In genomic region chr9:31030532-31031413, GRCm38 (mm10) we compare ENCODE assay signal across 8 mouse cellular contexts. TPM values are rescaled to one million over a fixed set of nuclear protein-coding genes. Genes with fewer than 3 reads are reported as not detected.
DNase-seq lines count a peak whose midpoint lies in the region; ATAC-seq and TF ChIP-seq lines count a peak whose summit lies in the region.

TSS of gene Zbtb44 (plus strand) at chr9:31030644.

- H3K4me1 ChIP-seq in neural tube, embryonic 11.5 days (ENCODE audit: control insufficient read depth, insufficient read depth, low read length), result peaks cover 5% of the 10 kb centered on the region; the same call in 1 of the 2 replicates
- no peaks in the 10 kb centered on the region for H3K4me1 ChIP-seq in cerebellum, adult 2 months (ENCODE audit: control insufficient read depth, insufficient read depth, low read length)
- H3K4me1 ChIP-seq in hindbrain, embryonic 16.5 days (ENCODE audit: control insufficient read depth, insufficient read depth, low read depth, low read length), result peaks cover 7% of the 10 kb centered on the region
- 0 out of 2 replicates have a peak, but pooled peaks cover 2% of the 10 kb centered on the region for H3K4me1 ChIP-seq in limb, embryonic 11.5 days (ENCODE audit: control insufficient read depth, insufficient read depth, low read length)
- H3K4me1 ChIP-seq in midbrain, embryonic 14.5 days (ENCODE audit: control insufficient read depth, insufficient read depth, low read length), result peaks cover 15% of the 10 kb centered on the region
- H3K4me1 ChIP-seq in stomach, embryonic 16.5 days (ENCODE audit: control insufficient read depth, insufficient read depth, low read length), result peaks cover 12% of the 10 kb centered on the region

- no peak for TF ChIP-seq POLR2A in cerebellum, adult 2 months (IDR thresholded peaks at IDR 0.05; ENCODE audit: borderline replicate concordance, insufficient read depth, low read length)

- H3K9ac ChIP-seq in neural tube, embryonic 11.5 days (ENCODE audit: low read length), result peak within 1 kb of the TSS; percentile 94
- H3K9ac ChIP-seq in hindbrain, embryonic 16.5 days (ENCODE audit: low read depth, low read length), result peak within 1 kb of the TSS; percentile 97
- H3K9ac ChIP-seq in limb, embryonic 11.5 days (ENCODE audit: low read length), result peak within 1 kb of the TSS; percentile 91
- peak within 1 kb of the TSS; percentile 92 for H3K9ac ChIP-seq in midbrain, embryonic 14.5 days (replicated peaks; ENCODE audit: low read length)
- H3K9ac ChIP-seq in stomach, embryonic 16.5 days (ENCODE audit: low read length), result peak within 1 kb of the TSS; percentile 97

- under 1% methylated on average over 55 of the region's 79 CpGs for WGBS in neural tube, embryonic 11.5 days
- WGBS in cerebellum, adult 2 months, result under 1% methylated on average over 63 of the region's 79 CpGs
- WGBS in hindbrain, embryonic 16.5 days, result under 1% methylated on average over 50 of the region's 79 CpGs
- WGBS in limb, embryonic 11.5 days, result under 1% methylated on average over 57 of the region's 79 CpGs
- under 1% methylated on average over 69 of the region's 79 CpGs for WGBS in midbrain, embryonic 14.5 days
- under 1% methylated on average over 61 of the region's 79 CpGs for WGBS in stomach, embryonic 16.5 days

- H3K27ac ChIP-seq in neural tube, embryonic 11.5 days (ENCODE audit: low read depth, low read length), result peak within 1 kb of the TSS; percentile 97
- H3K27ac ChIP-seq in cerebellum, adult 2 months (ENCODE audit: insufficient read depth, low read length), result peak within 1 kb of the TSS; percentile 84
- peak within 1 kb of the TSS; percentile 95 for H3K27ac ChIP-seq in hindbrain, embryonic 16.5 days (ENCODE audit: low read depth, low read length)
- peak within 1 kb of the TSS; percentile 97 for H3K27ac ChIP-seq in limb, embryonic 11.5 days (replicated peaks; ENCODE audit: low read depth, low read length)
- peak within 1 kb of the TSS; percentile 96 for H3K27ac ChIP-seq in midbrain, embryonic 14.5 days (replicated peaks; ENCODE audit: low read depth, low read length)
- peak within 1 kb of the TSS; percentile 97 for H3K27ac ChIP-seq in stomach, embryonic 16.5 days (ENCODE audit: low read length)

- H3K4me3 ChIP-seq in neural tube, embryonic 11.5 days (ENCODE audit: low read depth, low read length), result peak within 1 kb of the TSS; percentile 92
- H3K4me3 ChIP-seq in cerebellum, adult 2 months (replicated peaks; ENCODE audit: insufficient read depth, low read depth, low read length), result peak within 1 kb of the TSS; percentile 68
- peak within 1 kb of the TSS; percentile 96 for H3K4me3 ChIP-seq in hindbrain, embryonic 16.5 days (ENCODE audit: low read length)
- H3K4me3 ChIP-seq in limb, embryonic 11.5 days (ENCODE audit: low read depth, low read length), result peak within 1 kb of the TSS; percentile 70
- peak within 1 kb of the TSS; percentile 95 for H3K4me3 ChIP-seq in midbrain, embryonic 14.5 days (replicated peaks; ENCODE audit: low read depth, low read length)
- H3K4me3 ChIP-seq in stomach, embryonic 16.5 days (replicated peaks; ENCODE audit: low read length), result peak within 1 kb of the TSS; percentile 91

- no peaks in the 10 kb centered on the region for H3K36me3 ChIP-seq in neural tube, embryonic 11.5 days (ENCODE audit: control insufficient read depth, insufficient read depth, low read length)
- H3K36me3 ChIP-seq in hindbrain, embryonic 16.5 days (ENCODE audit: control insufficient read depth, insufficient read depth, low read length), result no peaks in the 10 kb centered on the region
- no peaks in the 10 kb centered on the region for H3K36me3 ChIP-seq in limb, embryonic 11.5 days (ENCODE audit: control insufficient read depth, insufficient read depth, low read length)
- H3K36me3 ChIP-seq in midbrain, embryonic 14.5 days (ENCODE audit: control insufficient read depth, insufficient read depth, low read length), result no peaks in the 10 kb centered on the region
- no peaks in the 10 kb centered on the region for H3K36me3 ChIP-seq in stomach, embryonic 16.5 days (ENCODE audit: control insufficient read depth, insufficient read depth, low read length)

- peak; percentile 91 for ATAC-seq in neural tube, embryonic 11.5 days (ENCODE audit: insufficient read depth, low FRiP score, low TSS enrichment)
- peak; percentile 91 for ATAC-seq in hindbrain, embryonic 16.5 days
- peak; percentile 91 for ATAC-seq in limb, embryonic 11.5 days (ENCODE audit: insufficient number of reproducible peaks, low FRiP score, low TSS enrichment, low read depth)
- ATAC-seq in midbrain, embryonic 14.5 days (ENCODE audit: low FRiP score, low TSS enrichment), result peak; percentile 90
- ATAC-seq in stomach, embryonic 16.5 days (ENCODE audit: insufficient read depth, low FRiP score), result peak; percentile 88

- no peak for DNase-seq in neural tube, embryonic 11.5 days (ENCODE audit: low spot score)
- no peak for DNase-seq in neural tube, embryonic 10.5 days (ENCODE audit: extremely low spot score, low spot score)
- no peak for DNase-seq in cerebellum, adult 2 months
- DNase-seq in frontal cortex, postnatal 10 days (ENCODE audit: low spot score in 2 of 2), result peak; percentile 54 to 70
- no peak for DNase-seq in limb, embryonic 11.5 days (ENCODE audit: low spot score)
- DNase-seq in midbrain, embryonic 14.5 days, result peak; percentile 49

- no peaks in the 10 kb centered on the region for H3K9me3 ChIP-seq in neural tube, embryonic 11.5 days (ENCODE audit: control insufficient read depth, low read length)
- no peaks in the 10 kb centered on the region for H3K9me3 ChIP-seq in hindbrain, embryonic 16.5 days (ENCODE audit: control insufficient read depth, low read length)
- H3K9me3 ChIP-seq in limb, embryonic 11.5 days (ENCODE audit: control insufficient read depth, low read length), result no peaks in the 10 kb centered on the region
- H3K9me3 ChIP-seq in midbrain, embryonic 14.5 days (ENCODE audit: control insufficient read depth, low read length), result no peaks in the 10 kb centered on the region
- no peaks in the 10 kb centered on the region for H3K9me3 ChIP-seq in stomach, embryonic 16.5 days (replicated peaks; ENCODE audit: control insufficient read depth, low read length)

- TF ChIP-seq CTCF in cerebellum, adult 2 months (IDR thresholded peaks at IDR 0.05; ENCODE audit: borderline replicate concordance, insufficient read depth, low read depth, low read length), result no peak

- no peaks in the 10 kb centered on the region for H3K27me3 ChIP-seq in neural tube, embryonic 11.5 days (ENCODE audit: control insufficient read depth, insufficient read depth, low read length)
- H3K27me3 ChIP-seq in cerebellum, adult 2 months (ENCODE audit: control insufficient read depth, insufficient read depth, low read length), result no peaks in the 10 kb centered on the region
- no peaks in the 10 kb centered on the region for H3K27me3 ChIP-seq in hindbrain, embryonic 16.5 days (replicated peaks; ENCODE audit: control insufficient read depth, insufficient read depth, low read length)
- no peaks in the 10 kb centered on the region for H3K27me3 ChIP-seq in limb, embryonic 11.5 days (ENCODE audit: control insufficient read depth, insufficient read depth, low read length)
- H3K27me3 ChIP-seq in midbrain, embryonic 14.5 days (ENCODE audit: control insufficient read depth, insufficient read depth, low read length), result no peaks in the 10 kb centered on the region
- no peaks in the 10 kb centered on the region for H3K27me3 ChIP-seq in stomach, embryonic 16.5 days (ENCODE audit: control insufficient read depth, insufficient read depth, low read length)

- H3K4me2 ChIP-seq in neural tube, embryonic 11.5 days (ENCODE audit: low read depth), result peak within 1 kb of the TSS; percentile 90
- peak within 1 kb of the TSS; percentile 95 for H3K4me2 ChIP-seq in hindbrain, embryonic 16.5 days (ENCODE audit: low read length)
- peak within 1 kb of the TSS; percentile 66 for H3K4me2 ChIP-seq in limb, embryonic 11.5 days (ENCODE audit: low read depth, severe bottlenecking)
- peak within 1 kb of the TSS; percentile 83 for H3K4me2 ChIP-seq in midbrain, embryonic 14.5 days (ENCODE audit: low read length)
- H3K4me2 ChIP-seq in stomach, embryonic 16.5 days (ENCODE audit: low read depth, low read length), result peak within 1 kb of the TSS; percentile 87

RNA-seq across cellular contexts. Expression of gene Zbtb44, which starts in this region (rescaled TPM):
- 4.5 and 4.6 TPM in 2 replicates for polyA plus RNA-seq in neural tube, embryonic 11.5 days (2014; fragmentation: Nextera tagmentation; extraction: Ambion mirVana)
- polyA plus RNA-seq in cerebellum, adult 2 months (2012; rRNA removed), result 7.8 and 8.6 TPM in 2 replicates
- polyA plus RNA-seq in hindbrain, embryonic 16.5 days (2015; fragmentation: Nextera tagmentation; extraction: Ambion mirVana), result 2.9 and 3.4 TPM in 2 replicates
- 5.9 and 6.6 TPM in 2 replicates for polyA plus RNA-seq in limb, embryonic 11.5 days (2014; fragmentation: Nextera tagmentation; extraction: Ambion mirVana)
- polyA plus RNA-seq in midbrain, embryonic 14.5 days (2014; fragmentation: Nextera tagmentation; extraction: Ambion mirVana), result 5.0 and 5.3 TPM in 2 replicates
- 4.8 and 5.8 TPM in 2 replicates for polyA plus RNA-seq in stomach, embryonic 16.5 days (2015; fragmentation: Nextera tagmentation; extraction: Ambion mirVana)

Comparison
In these comparisons a context has a peak if more than half of its experiments do, and no peak if none do; other contexts are left out.
1. DNase-seq: peak in frontal cortex, postnatal 10 days (2 of 2) and midbrain, embryonic 14.5 days (single experiment); none in neural tube, embryonic 11.5 days (single experiment), neural tube, embryonic 10.5 days (single experiment), cerebellum, adult 2 months (0 of 2) and limb, embryonic 11.5 days (single experiment).
2. Peak in every context shown above with its lines, with median percentiles within 50 percentile points of each other: ATAC-seq, H3K27ac ChIP-seq, H3K4me2 ChIP-seq, H3K4me3 ChIP-seq and H3K9ac ChIP-seq.